Mouse (Mus musculus) embryonic facial prominence, embryonic 14.5 days (tissue): ENCODE data around the gene Gm2431. TPM values are rescaled to one million over a fixed set of nuclear protein-coding genes. Genes with fewer than 3 reads are reported as not detected.
"Not testable (repeated sequence)": the region's sequence is repeated elsewhere in the genome, so short reads cannot be mapped to it uniquely, and the experiment has no call there.

Experiments used
- ATAC-seq: fragments of 200-750 bp; cut with Nextera tagmentation; 2 replicates; pipeline ENCODE4 v1.8.0; 2017; ENCODE audit warnings: low read depth, moderate number of reproducible peaks, moderate TSS enrichment
- DNase-seq: peaks from one replicate; pipeline ENCODE4 v3.0.0-alpha.2; 2015; ENCODE audit warnings: low spot score
- H3K27ac ChIP-seq: fragments of 300-500 bp; sonication (generic); replicated peaks from 2 replicates; pipeline ENCODE4 v1.5.1; 2014; ENCODE audit warnings: low read depth, mild to moderate bottlenecking, low read length, moderate library complexity
- H3K27me3 ChIP-seq: fragments of 300-500 bp; sonication (generic); replicated peaks from 2 replicates; pipeline ENCODE4 v1.6.1; 2014; ENCODE audit warnings: low read length; ENCODE audit not compliant: control insufficient read depth, insufficient read depth
- H3K36me3 ChIP-seq: fragments of 300-500 bp; sonication (generic); 2 replicates; pipeline ENCODE4 v1.6.1; 2014; ENCODE audit warnings: low read length, mixed read lengths; ENCODE audit not compliant: control insufficient read depth, insufficient read depth
- H3K4me1 ChIP-seq: fragments of 300-500 bp; sonication (generic); 2 replicates; pipeline ENCODE4 v1.6.1; 2014; ENCODE audit warnings: antibody characterized with exemption, low read length; ENCODE audit not compliant: control insufficient read depth, insufficient read depth
- H3K4me2 ChIP-seq: fragments of 300-500 bp; sonication (generic); 2 replicates; pipeline ENCODE4 v1.6.1; 2014; ENCODE audit warnings: low read depth, mild to moderate bottlenecking, low read length, moderate library complexity, mixed read lengths
- H3K4me3 ChIP-seq: fragments of 300-500 bp; sonication (generic); 2 replicates; pipeline ENCODE4 v1.5.1; 2014; ENCODE audit warnings: low read depth, mild to moderate bottlenecking, low read length
- H3K9ac ChIP-seq: fragments of 300-500 bp; sonication (generic); 2 replicates; pipeline ENCODE4 v1.6.1; 2014; ENCODE audit warnings: low read depth, mild to moderate bottlenecking, low read length, moderate library complexity, mixed read lengths
- H3K9me3 ChIP-seq: fragments of 300-500 bp; sonication (generic); 2 replicates; pipeline ENCODE4 v1.6.1; 2016; ENCODE audit warnings: low read length; ENCODE audit not compliant: control insufficient read depth
- WGBS: fragments of 180-500 bp; shearing (Covaris S2); extraction: QIAGEN DNeasy Blood & Tissue Kit; methylation state at CpG from one replicate; pipeline ENCODE4 v1.1.7; 2014; 5-methylcytosine and 5-hydroxymethylcytosine counted together
- polyA plus RNA-seq: library from polyadenylated mRNA; unstranded; fragments of >200 nt; fragmentation: Nextera tagmentation; extraction: Ambion mirVana; gene quantifications from 2 replicates; pipeline ENCODE4 v1.2.1, GENCODE M21; 2014

The Gm2431 gene
- polyA plus RNA-seq, 1 experiment from 2014 or later = not detected

GRCm38 (mm10) chr7:142249824-142250223 lies 8.3 kb downstream of the Gm2431 start:
- peak; percentile 34 for DNase-seq
- Histone ChIP-seq H3K36me3 (no peaks in the 10 kb centered on the region), H3K27me3 (no peaks in the 10 kb centered on the region), H3K4me1 (no peaks in the 10 kb centered on the region), H3K9ac (no peak overlapping the region), H3K27ac (no peak overlapping the region), H3K4me2 (no peak overlapping the region), H3K4me3 (no peak overlapping the region), H3K9me3 (no peaks in the 10 kb centered on the region)
- WGBS = 6% methylated on average over 1 of the region's 1 CpGs
- no peak for ATAC-seq

- no peaks in the 10 kb centered on the region for H3K4me1 ChIP-seq
These were observed 17.2 kb downstream of the Gm2431 start, which contains the start of gene Gm40460 for GRCm38 (mm10) chr7:142240978-142241377. TSS of gene Gm40460 (minus strand) at chr7:142241078.

GRCm38 (mm10) chr7:142231540-142231939 lies 26.6 kb downstream of the Gm2431 start:
- Histone ChIP-seq H3K27me3 (no peaks in the 10 kb centered on the region), H3K9ac (no peak overlapping the region), H3K4me3 (no peak overlapping the region), H3K36me3 (no peaks in the 10 kb centered on the region), H3K9me3 (peaks cover 4% of the 10 kb centered on the region; the same call in 1 of the 2 replicates), H3K4me1 (no peaks in the 10 kb centered on the region), H3K27ac (no peak overlapping the region), H3K4me2 (no peak overlapping the region)
- DNase-seq (no peak), ATAC-seq (no peak)
- 26% methylated on average over 1 of the region's 1 CpGs for WGBS

More at GRCm38 (mm10) chr7:142240978-142241377, 17.2 kb downstream of the Gm2431 start, which contains the start of gene Gm40460:
- H3K4me2 ChIP-seq = no peak within 1 kb of the TSS
- H3K9ac ChIP-seq = no peak within 1 kb of the TSS
- H3K27me3 ChIP-seq = no peaks in the 10 kb centered on the region
- H3K9me3 ChIP-seq = no peaks in the 10 kb centered on the region; the same call in 1 of the 2 replicates
- no peaks in the 10 kb centered on the region for H3K36me3 ChIP-seq
- H3K4me3 ChIP-seq = no peak within 1 kb of the TSS
- 40% methylated on average over 2 of the region's 2 CpGs for WGBS
- no peak for ATAC-seq
- no peak within 1 kb of the TSS for H3K27ac ChIP-seq
- no peak for DNase-seq

GRCm38 (mm10) chr7:142229871-142230270 lies 28.3 kb downstream of the Gm2431 start, which contains the start of gene Krtap5-5:
TSS of gene Krtap5-5 (minus strand) at chr7:142229971.
- not testable (repeated sequence) for H3K9me3 ChIP-seq, H3K4me1 ChIP-seq, DNase-seq, H3K27ac ChIP-seq, H3K4me2 ChIP-seq, H3K27me3 ChIP-seq, H3K9ac ChIP-seq, ATAC-seq, H3K4me3 ChIP-seq, H3K36me3 ChIP-seq
- 55% methylated on average over 3 of the region's 3 CpGs for WGBS

- 26% methylated on average over 2 of the region's 2 CpGs for WGBS
- Histone ChIP-seq H3K4me2 (no peak overlapping the region), H3K9ac (no peak overlapping the region), H3K9me3 (no peaks in the 10 kb centered on the region), H3K27ac (no peak overlapping the region), H3K27me3 (no peaks in the 10 kb centered on the region), H3K36me3 (no peaks in the 10 kb centered on the region), H3K4me3 (no peak overlapping the region), H3K4me1 (no peaks in the 10 kb centered on the region)
- ATAC-seq = no peak
- peak; percentile 13 for DNase-seq
These were observed 33.6 kb downstream of the Gm2431 start for GRCm38 (mm10) chr7:142224518-142224917.

GRCm38 (mm10) chr7:142212136-142212535 lies 46.0 kb downstream of the Gm2431 start:
- H3K4me2 ChIP-seq, H3K4me3 ChIP-seq, H3K27me3 ChIP-seq, H3K36me3 ChIP-seq, H3K9ac ChIP-seq, DNase-seq, H3K4me1 ChIP-seq, H3K27ac ChIP-seq, ATAC-seq, H3K9me3 ChIP-seq: not testable (repeated sequence)
- WGBS = 75% methylated on average over 1 of the region's 1 CpGs

- 79% methylated on average over 1 of the region's 1 CpGs for WGBS
- no peaks in the 10 kb centered on the region for H3K9me3 ChIP-seq
- no peak within 1 kb of the TSS for H3K4me3 ChIP-seq
- H3K36me3 ChIP-seq = no peaks in the 10 kb centered on the region
- no peaks in the 10 kb centered on the region for H3K27me3 ChIP-seq
- ATAC-seq (no peak), DNase-seq (no peak)
- H3K4me1 ChIP-seq = no peaks in the 10 kb centered on the region
- no peak within 1 kb of the TSS for H3K27ac ChIP-seq
- no peak within 1 kb of the TSS for H3K4me2 ChIP-seq
- H3K9ac ChIP-seq = no peak within 1 kb of the TSS
These were observed 46.6 kb downstream of the Gm2431 start, which contains the start of gene Gm7579 for GRCm38 (mm10) chr7:142211559-142211958. TSS of gene Gm7579 (plus strand) at chr7:142211859.

Other genes starting within 250 kb of the Gm2431 start
- gene Mob2, start 197.3 kb downstream of the Gm2431 start, polyA plus RNA-seq = 65.8 and 68.4 TPM in 2 replicates
- gene Dusp8, start 162.5 kb downstream of the Gm2431 start, polyA plus RNA-seq = 7.1 and 11.1 TPM in 2 replicates
- gene Gm45618, start 137.6 kb downstream of the Gm2431 start, polyA plus RNA-seq = 0.28 TPM in 1 of 2 replicates, not detected in the other
- not detected in 2 replicates for gene Gm39115, start 122.3 kb downstream of the Gm2431 start, polyA plus RNA-seq
- gene Gm45337, start 113.7 kb downstream of the Gm2431 start, polyA plus RNA-seq = not detected in 2 replicates
- not detected in 2 replicates for gene Gm29735, start 101.2 kb downstream of the Gm2431 start, polyA plus RNA-seq
- not detected in 2 replicates for gene Gm4553, start 92.6 kb downstream of the Gm2431 start, polyA plus RNA-seq
- gene Krtap5-2, start 82.3 kb downstream of the Gm2431 start, polyA plus RNA-seq = not detected in 2 replicates
- not detected in 2 replicates for gene Gm10153, start 68.0 kb downstream of the Gm2431 start, polyA plus RNA-seq
- gene Krtap5-3, start 57.0 kb downstream of the Gm2431 start, polyA plus RNA-seq = not detected in 2 replicates
- gene Gm7579, start 46.5 kb downstream of the Gm2431 start, polyA plus RNA-seq = not detected in 2 replicates
- gene Krtap5-5, start 28.4 kb downstream of the Gm2431 start, polyA plus RNA-seq = 0.19 TPM in 1 of 2 replicates, not detected in the other
- not detected in 2 replicates for gene Gm40460, start 17.3 kb downstream of the Gm2431 start, polyA plus RNA-seq
- not detected in 2 replicates for gene Gm4559, start 16.0 kb upstream of the Gm2431 start, polyA plus RNA-seq
- not detected in 2 replicates for gene Krtap5-1, start 38.8 kb upstream of the Gm2431 start, polyA plus RNA-seq
- gene Krtap5-4, start 45.2 kb upstream of the Gm2431 start, polyA plus RNA-seq = not detected in 2 replicates
- gene Ifitm10, start 115.4 kb upstream of the Gm2431 start, polyA plus RNA-seq = 3.0 and 3.3 TPM in 2 replicates
- gene Gm49369, start 124.3 kb upstream of the Gm2431 start, polyA plus RNA-seq = 0.46 TPM in 1 of 2 replicates, not detected in the other
- gene Ctsd, start 129.7 kb upstream of the Gm2431 start, polyA plus RNA-seq = 342 and 350 TPM in 2 replicates
- 1.9 and 3.9 TPM in 2 replicates for gene Syt8, start 176.5 kb upstream of the Gm2431 start, polyA plus RNA-seq
- gene Tnni2, start 183.5 kb upstream of the Gm2431 start, polyA plus RNA-seq = 319 and 564 TPM in 2 replicates
- 40.1 and 42.6 TPM in 2 replicates for gene Lsp1, start 202.5 kb upstream of the Gm2431 start, polyA plus RNA-seq
- 376 and 643 TPM in 2 replicates for gene Tnnt3, start 240.5 kb upstream of the Gm2431 start, polyA plus RNA-seq